Mouse (Mus musculus) brain, embryonic 18.5 days (tissue): ENCODE measurements around the gene Olfr1043.
"Not testable (repeated sequence)": the region's sequence is repeated elsewhere in the genome, so short reads cannot be mapped to it uniquely, and the experiment has no call there.

Experiments used
- DNase-seq: peaks from one replicate; pipeline ENCODE4 v3.0.0-alpha.2; 2012; ENCODE audit warnings: low read depth, low spot score

Olfr1043 gene

DNA sequence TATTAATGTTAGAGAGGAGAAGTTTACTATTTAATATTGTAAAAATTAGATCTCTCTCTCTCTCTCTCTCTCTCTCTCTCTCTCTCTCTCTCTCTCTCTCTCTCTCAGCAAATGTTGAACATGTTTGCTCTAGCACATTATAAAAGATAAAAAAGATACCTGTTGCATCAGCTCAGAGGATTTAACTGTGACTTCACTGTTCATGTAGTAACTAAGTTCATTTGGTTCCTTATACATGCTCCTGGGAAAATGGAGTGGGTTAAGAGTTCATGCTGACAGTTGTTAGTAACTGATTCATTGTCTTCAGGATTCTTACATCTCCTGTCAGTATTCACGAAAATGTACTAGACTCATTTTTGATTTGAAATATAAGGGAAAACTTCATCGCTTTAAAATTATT is at the start of gene Olfr1043:
Gene Olfr1043, minus strand, starts transcription at position 101 of the 400 bp plus-strand sequence.
- no peak for DNase-seq

DNA sequence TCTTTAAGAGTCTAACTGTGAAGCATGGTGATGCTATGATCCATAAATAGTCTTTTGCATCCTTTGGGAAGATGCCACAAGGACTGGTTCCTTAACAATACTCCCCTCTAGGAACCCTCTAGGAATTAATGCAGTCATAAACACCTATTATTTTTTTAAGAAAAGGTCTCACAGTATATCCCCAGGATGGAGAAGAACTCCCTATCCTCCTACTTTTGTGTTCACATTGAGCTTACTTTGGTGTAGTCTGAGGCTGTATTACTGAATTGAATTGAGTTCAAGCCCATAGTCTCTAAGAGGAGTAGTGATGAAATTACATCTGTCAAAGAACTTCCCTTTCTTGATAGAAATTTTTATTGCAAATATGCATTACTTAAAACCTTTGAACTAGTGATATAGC is 35.6 kb upstream of the Olfr1043 start, which contains the start of gene Olfr1045:
Gene Olfr1045, minus strand, starts transcription at position 101 of the 400 bp plus-strand sequence.
- DNase-seq, result no peak

DNA sequence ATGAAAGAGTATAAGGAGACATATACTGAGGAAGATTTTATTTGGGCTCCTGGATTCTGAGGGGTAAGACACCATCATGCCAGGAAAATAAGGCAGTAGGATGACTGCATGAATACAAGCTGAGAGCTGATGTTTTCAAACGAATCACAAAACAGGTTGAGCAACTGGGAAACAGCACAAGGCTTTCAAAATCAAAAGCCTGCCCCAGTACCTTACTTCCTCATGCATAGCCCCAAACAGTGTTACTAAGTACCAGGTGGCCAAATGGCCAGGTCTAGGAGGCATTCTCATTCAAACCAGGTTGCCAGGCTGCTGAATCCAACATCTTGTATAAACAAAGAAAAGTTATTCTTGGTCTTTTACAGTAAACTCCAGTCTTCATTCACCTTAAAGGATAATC is 28.5 kb upstream of the Olfr1043 start:
- DNase-seq, result no peak

DNA sequence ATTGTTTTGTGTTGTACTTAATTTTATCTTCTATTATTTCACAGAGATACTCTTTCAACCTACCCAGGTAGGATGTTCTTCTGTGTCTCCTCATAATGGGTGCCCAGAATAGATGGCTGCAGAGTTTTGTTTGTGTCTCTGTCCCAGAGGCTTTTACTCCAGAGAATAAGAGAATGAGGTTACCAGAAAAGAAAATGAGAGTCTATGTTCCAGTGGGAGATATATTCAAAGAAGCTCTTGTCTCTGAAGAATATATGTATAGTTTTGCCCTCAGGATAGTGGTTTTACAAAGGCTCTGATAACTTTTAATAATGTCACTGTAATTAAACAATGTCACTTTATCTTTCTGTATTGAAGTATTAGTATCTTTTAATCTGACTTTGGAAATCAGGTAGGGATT is 18.3 kb upstream of the Olfr1043 start, which contains the start of gene Olfr52:
Gene Olfr52, minus strand, starts transcription at position 101 of the 400 bp plus-strand sequence.
- DNase-seq, result no peak

DNA sequence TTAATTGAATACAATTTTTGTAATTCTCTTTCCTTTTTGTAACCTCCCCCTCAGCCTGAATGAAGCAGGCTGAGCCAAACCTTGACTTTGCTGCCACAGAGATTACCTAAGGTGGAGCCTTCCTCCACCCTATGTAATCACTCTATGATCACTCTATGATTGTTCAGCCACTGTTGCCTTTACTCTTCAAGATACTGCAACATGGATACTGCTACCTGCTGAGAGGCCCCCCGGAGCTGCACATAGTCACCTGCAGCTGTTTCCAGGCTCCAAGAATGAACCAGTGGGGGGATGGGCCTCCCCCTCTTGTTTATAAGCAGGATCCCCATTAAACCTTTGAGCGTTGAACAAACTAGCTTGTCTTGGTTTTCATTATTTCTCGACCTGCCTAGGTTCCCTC is 12.6 kb upstream of the Olfr1043 start:
- DNase-seq, result no peak

DNA sequence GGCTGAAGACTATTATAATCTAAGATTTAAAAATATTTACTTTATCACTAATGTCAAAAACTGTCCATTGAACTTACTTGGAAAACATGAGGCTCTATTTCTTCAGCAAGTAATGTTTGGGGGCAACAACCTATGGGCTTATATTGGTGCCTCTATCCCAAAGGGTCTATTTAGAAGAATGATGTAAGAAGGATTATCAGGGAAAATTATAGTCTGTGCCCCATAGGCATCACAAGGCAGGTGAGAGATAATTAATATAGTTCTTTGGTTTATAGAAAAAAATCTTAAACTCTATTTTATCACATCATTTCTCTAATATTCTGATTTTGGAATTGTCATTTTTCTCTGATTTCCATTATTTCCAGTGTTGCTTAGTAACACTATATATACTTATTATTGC is 10.4 kb upstream of the Olfr1043 start, which contains the start of gene Olfr1044:
Gene Olfr1044, minus strand, starts transcription at position 101 of the 400 bp plus-strand sequence.
- DNase-seq, result no peak

DNA sequence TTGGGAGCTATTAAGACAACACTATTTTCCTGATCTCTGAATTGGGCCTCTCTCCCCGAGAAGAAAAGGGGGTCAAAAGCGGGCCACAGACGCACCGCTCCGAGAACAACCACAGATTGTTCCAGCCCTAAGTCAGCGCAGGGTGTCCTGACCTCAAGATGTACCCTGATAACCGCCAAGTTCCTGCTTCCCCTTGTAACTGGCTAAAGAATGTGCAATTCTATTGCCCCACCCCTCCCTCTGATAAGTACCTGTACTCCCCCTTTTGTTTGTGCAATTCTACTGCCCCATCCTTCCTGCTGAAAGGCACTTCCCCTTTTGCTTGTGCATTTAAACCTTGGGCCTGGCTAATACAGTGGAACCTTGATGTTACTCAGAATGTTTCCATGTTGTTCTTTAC is 8.1 kb upstream of the Olfr1043 start:
- not testable (repeated sequence) for DNase-seq

DNA sequence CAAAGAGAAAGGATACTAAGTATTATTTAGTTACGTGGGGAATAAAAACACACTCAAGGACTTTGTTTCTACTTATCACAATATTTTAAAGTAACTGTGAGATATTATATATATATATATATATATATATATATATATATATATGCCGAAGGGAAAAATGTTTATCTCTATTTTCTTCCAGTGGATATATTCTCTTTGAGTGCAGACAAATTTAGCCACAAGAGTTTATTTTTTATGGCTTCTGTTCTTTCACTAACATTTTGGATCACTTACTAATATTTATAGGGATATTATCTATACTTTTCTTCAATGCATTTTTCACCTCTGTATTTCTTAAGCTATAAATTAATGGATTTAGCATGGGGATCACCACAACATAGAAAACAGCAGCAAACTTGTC is 5.6 kb downstream of the Olfr1043 start, which contains the start of gene Olfr1042:
Gene Olfr1042, minus strand, starts transcription at position 101 of the 400 bp plus-strand sequence.
- no peak for DNase-seq

DNA sequence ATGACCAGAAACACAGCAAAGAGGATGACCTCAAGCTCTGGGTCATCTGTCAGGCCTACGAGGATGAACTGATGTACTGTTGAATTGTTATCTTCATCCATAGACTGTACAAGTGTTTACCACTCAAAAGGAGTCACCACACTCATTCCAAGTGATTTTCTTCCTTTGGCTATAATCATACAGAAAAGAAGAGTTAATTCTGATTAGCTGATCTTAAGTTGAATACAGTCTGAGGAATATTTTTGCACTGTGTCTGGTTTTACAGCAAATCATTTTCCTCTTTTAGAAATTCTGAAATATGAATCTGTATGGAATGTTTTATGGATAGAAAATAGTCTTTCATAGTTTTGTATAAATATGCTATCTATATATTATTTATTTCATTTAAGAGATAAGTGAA is 20.7 kb downstream of the Olfr1043 start, which contains the start of gene Olfr1040:
Gene Olfr1040, minus strand, starts transcription at position 101 of the 400 bp plus-strand sequence.
- DNase-seq, result no peak

DNA sequence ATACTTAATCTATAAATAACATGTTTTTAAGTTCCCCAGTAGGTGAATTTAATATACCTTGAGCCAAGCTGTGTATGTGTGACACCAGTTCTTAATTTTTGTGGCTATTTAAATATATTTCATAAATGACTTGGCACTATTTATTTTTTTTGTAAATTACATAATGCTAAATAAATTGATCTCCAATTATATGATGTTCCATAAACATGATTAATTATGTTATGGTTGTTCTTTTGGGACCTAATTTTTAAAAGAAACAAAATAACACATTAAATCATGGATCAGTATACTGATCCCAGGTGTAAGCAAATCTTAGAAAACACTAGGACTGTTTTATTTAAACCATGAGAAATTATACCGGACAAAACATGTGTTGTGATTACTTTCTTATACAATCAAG is 31.5 kb downstream of the Olfr1043 start, which contains the start of gene Olfr1039:
Gene Olfr1039, minus strand, starts transcription at position 101 of the 400 bp plus-strand sequence.
- DNase-seq, result no peak
